Mouse (Mus musculus): ENCODE results near the gene Cel. TPM values are rescaled to one million over a fixed set of nuclear protein-coding genes. Genes with fewer than 3 reads are reported as not detected.

The Cel gene
- polyA plus RNA-seq, 1 experiment, result 0.10 TPM

DNA sequence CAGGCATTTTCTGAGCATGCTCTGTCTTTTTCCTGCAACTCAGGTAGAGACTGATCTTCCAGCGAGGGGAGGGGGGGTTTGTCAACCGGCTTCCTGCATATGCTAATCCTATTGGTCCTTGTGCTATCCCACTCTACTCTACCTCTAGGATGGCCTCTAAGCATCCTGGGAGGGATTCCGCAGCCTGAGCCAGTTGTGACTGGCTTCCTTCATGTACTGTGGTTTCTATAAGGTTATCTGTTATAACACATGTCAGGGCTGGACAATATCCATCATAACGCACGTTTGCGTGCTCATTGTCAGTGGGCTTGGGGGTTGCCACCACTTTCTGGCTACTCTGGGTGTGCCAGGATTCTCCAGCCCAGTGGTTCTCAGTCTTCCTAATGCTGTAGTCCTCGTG, 32.8 kb upstream of the Cel start:
- 75% methylated on average over 7 of the region's 7 CpGs for WGBS
- Histone ChIP-seq H3K4me3 (replicated peaks; ENCODE audit: insufficient read depth, low read depth, low read length) (no peak overlapping the region), H3K4me1 (ENCODE audit: control insufficient read depth, insufficient read depth, low read length) (no peaks in the 10 kb centered on the region), H3K27ac (ENCODE audit: insufficient read depth, low read length) (no peak overlapping the region), H3K27me3 (ENCODE audit: control insufficient read depth, insufficient read depth, low read length) (no peaks in the 10 kb centered on the region)
- DNase-seq, result no peak
- TF ChIP-seq POLR2A (IDR thresholded peaks at IDR 0.05; ENCODE audit: borderline replicate concordance, insufficient read depth, low read length), result no peak
- no peak for TF ChIP-seq CTCF (IDR thresholded peaks at IDR 0.05; ENCODE audit: borderline replicate concordance, insufficient read depth, low read depth, low read length)

DNA sequence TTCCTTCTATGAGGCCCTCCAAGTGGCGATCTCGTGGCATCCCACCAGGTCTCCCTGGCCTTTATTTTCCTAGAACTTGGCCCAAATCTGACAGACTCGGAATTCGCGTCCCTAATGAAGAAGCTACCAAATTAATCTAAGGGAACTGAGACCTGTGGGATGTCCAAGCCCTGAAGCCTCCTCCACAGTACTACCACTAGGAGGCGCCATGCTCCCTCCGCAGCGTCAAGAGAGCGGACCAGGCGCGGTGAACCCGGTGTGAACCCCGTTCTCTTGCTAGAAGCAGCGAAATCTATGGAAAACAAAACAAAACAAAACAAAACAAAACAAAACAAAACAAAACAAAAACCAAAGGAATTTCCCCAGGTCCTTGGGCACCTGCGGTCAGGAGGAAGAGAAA, 29.6 kb upstream of the Cel start:
- Histone ChIP-seq H3K27ac (ENCODE audit: insufficient read depth, low read length) (no peak overlapping the region), H3K4me3 (replicated peaks; ENCODE audit: insufficient read depth, low read depth, low read length) (no peak overlapping the region), H3K27me3 (ENCODE audit: control insufficient read depth, insufficient read depth, low read length) (no peaks in the 10 kb centered on the region), H3K4me1 (ENCODE audit: control insufficient read depth, insufficient read depth, low read length) (no peaks in the 10 kb centered on the region)
- peak; percentile 60 to 64 for DNase-seq
- WGBS, result 7% methylated on average over 15 of the region's 15 CpGs
- TF ChIP-seq CTCF (IDR thresholded peaks at IDR 0.05; ENCODE audit: borderline replicate concordance, insufficient read depth, low read depth, low read length), result peak; percentile 89
- no peak for TF ChIP-seq POLR2A (IDR thresholded peaks at IDR 0.05; ENCODE audit: borderline replicate concordance, insufficient read depth, low read length)

DNA sequence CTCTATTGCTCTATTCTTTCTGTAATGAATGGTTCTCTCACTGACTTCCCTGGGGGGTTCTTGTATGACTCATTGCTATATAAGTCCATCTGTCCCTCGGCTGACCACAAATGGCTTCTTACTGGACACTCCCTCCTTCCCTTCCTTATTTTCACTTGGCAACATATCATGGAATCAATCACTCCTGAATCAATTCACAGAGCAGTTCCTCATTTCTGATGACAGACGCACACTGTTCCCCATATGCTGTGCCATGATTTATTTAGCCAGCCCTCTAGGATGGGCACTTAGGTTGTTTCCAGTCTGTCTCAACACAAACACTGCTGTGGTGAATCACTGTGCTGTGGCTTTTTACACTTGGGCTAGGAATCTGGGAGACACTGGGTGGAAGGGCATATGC, 28.3 kb upstream of the Cel start:
- H3K4me3 ChIP-seq (replicated peaks; ENCODE audit: insufficient read depth, low read depth, low read length), result no peak overlapping the region
- H3K27me3 ChIP-seq (ENCODE audit: control insufficient read depth, insufficient read depth, low read length), result no peaks in the 10 kb centered on the region
- H3K27ac ChIP-seq (ENCODE audit: insufficient read depth, low read length), result no peak overlapping the region
- 21% methylated on average over 2 of the region's 2 CpGs for WGBS
- TF ChIP-seq CTCF (IDR thresholded peaks at IDR 0.05; ENCODE audit: borderline replicate concordance, insufficient read depth, low read depth, low read length) (no peak), POLR2A (IDR thresholded peaks at IDR 0.05; ENCODE audit: borderline replicate concordance, insufficient read depth, low read length) (no peak)
- no peak for DNase-seq
- H3K4me1 ChIP-seq (ENCODE audit: control insufficient read depth, insufficient read depth, low read length), result no peaks in the 10 kb centered on the region

DNA sequence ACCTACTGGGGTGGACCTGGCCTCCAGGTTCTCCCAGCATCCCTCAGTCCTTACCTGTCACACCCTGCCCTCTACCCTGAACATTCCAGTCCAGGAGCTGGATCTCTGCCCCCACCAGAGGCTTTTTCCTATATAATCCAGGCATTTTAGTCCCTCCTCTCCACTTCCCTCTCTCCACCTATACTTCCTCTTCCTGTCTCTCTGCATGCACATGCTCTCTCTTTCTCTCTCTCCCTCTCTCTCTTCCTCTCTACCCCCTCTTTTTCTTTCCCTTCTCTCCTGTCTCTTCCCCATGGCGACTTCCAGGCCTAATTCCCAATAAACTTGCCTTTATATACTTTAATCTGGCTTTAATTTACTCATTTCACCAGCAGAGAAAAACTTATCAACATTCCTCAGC, 25.4 kb upstream of the Cel start:
- Histone ChIP-seq H3K27ac (ENCODE audit: insufficient read depth, low read length) (no peak overlapping the region), H3K4me1 (ENCODE audit: control insufficient read depth, insufficient read depth, low read length) (no peaks in the 10 kb centered on the region; the same call in 1 of the 2 replicates), H3K27me3 (ENCODE audit: control insufficient read depth, insufficient read depth, low read length) (no peaks in the 10 kb centered on the region), H3K4me3 (replicated peaks; ENCODE audit: insufficient read depth, low read depth, low read length) (no peak overlapping the region)
- whole genome bisulfite sequencing, result 26% methylated on average over 1 of the region's 1 CpGs
- no peak for TF ChIP-seq POLR2A (IDR thresholded peaks at IDR 0.05; ENCODE audit: borderline replicate concordance, insufficient read depth, low read length)
- no peak for TF ChIP-seq CTCF (IDR thresholded peaks at IDR 0.05; ENCODE audit: borderline replicate concordance, insufficient read depth, low read depth, low read length)
- DNase-seq, result no peak

DNA sequence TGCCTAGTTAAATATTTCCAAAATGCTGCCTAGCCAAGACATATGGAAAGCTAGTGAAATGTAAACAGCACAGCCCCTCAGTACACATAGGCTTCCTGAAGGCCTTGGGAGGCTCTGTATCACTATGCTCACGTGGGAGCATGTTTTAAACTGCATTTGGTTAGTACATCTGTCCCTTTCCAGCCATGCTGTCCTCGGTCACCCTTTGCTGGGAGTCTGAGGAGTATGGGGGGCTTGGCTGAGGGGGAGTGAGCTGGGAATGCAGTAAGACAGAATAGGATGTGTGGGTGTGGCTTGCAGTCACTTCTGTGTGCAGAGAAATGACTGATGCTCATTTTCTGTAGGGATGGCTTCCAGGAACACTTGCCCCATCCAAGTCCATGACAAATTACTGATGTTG, 22.5 kb upstream of the Cel start:
- TF ChIP-seq CTCF (IDR thresholded peaks at IDR 0.05; ENCODE audit: borderline replicate concordance, insufficient read depth, low read depth, low read length), result no peak
- no peak for TF ChIP-seq POLR2A (IDR thresholded peaks at IDR 0.05; ENCODE audit: borderline replicate concordance, insufficient read depth, low read length)
- no peaks in the 10 kb centered on the region; the same call in 1 of the 2 replicates for H3K4me1 ChIP-seq (ENCODE audit: control insufficient read depth, insufficient read depth, low read length)
- H3K27me3 ChIP-seq (ENCODE audit: control insufficient read depth, insufficient read depth, low read length), result no peaks in the 10 kb centered on the region
- 48% methylated on average over 2 of the region's 2 CpGs for WGBS
- H3K4me3 ChIP-seq (replicated peaks; ENCODE audit: insufficient read depth, low read depth, low read length), result no peak overlapping the region
- H3K27ac ChIP-seq (ENCODE audit: insufficient read depth, low read length), result no peak overlapping the region
- no peak for DNase-seq

DNA sequence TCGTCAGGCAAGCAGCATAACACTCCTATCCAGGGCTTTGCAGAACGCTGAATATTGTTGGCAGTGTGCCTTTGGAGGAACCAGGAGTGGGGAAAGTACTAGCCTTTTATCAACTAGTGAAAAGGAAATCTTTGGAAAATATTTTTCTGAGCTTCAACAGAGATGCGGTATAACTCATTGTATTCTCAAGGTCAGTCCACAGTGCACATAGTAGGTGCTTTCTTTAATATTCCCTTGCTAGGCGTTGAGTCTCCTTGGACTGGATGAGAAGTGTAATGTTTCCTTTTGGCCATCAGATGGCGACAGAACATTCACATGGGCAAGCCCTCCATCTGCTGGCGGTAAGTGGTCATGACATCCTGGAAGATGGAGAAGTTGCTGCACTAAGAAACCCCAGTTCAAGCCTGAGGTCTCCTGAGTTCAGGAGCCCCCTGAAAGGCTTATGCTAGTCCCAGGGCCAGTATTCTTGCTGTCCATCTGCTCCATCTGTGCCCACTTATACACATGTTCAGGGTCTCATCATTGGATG, 21.9 kb upstream of the Cel start:
- H3K4me3 ChIP-seq (replicated peaks; ENCODE audit: insufficient read depth, low read depth, low read length), result no peak overlapping the region
- WGBS, result 5% methylated on average over 6 of the region's 6 CpGs
- no peaks in the 10 kb centered on the region for H3K27me3 ChIP-seq (ENCODE audit: control insufficient read depth, insufficient read depth, low read length)
- no peak overlapping the region for H3K27ac ChIP-seq (ENCODE audit: insufficient read depth, low read length)
- peak; percentile 76 to 80 for DNase-seq
- H3K4me1 ChIP-seq (ENCODE audit: control insufficient read depth, insufficient read depth, low read length), result no peaks in the 10 kb centered on the region; the same call in 1 of the 2 replicates
- TF ChIP-seq CTCF (IDR thresholded peaks at IDR 0.05; ENCODE audit: borderline replicate concordance, insufficient read depth, low read depth, low read length), result peak; percentile 100
- no peak for TF ChIP-seq POLR2A (IDR thresholded peaks at IDR 0.05; ENCODE audit: borderline replicate concordance, insufficient read depth, low read length)

DNA sequence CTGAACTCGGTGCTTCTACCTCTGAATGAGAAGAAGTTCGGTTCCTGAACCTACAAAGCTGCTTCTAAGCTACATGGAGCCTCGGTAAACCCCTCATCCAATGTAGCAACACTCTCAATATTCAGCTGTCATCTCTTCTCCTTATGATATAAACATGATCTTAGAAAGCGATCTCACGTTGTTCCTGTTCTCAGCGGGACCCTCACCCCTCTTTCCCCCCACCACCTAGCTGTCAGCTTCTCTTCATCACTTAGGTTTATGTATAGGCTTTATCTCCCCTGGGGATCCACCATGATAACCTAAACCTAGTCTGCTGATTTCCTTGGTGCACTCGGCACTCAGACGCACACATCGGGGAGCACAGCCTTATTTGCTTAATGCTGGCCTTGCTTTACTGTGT, 20.4 kb upstream of the Cel start, which contains the start of gene Gtf3c5:
TSS of gene Gtf3c5 (minus strand) at position 101 of the 400 bp plus-strand sequence.
- Histone ChIP-seq H3K27ac (ENCODE audit: insufficient read depth, low read length) (peak within 1 kb of the TSS; percentile 46), H3K4me1 (ENCODE audit: control insufficient read depth, insufficient read depth, low read length) (no peaks in the 10 kb centered on the region; the same call in 1 of the 2 replicates), H3K27me3 (ENCODE audit: control insufficient read depth, insufficient read depth, low read length) (no peaks in the 10 kb centered on the region), H3K4me3 (replicated peaks; ENCODE audit: insufficient read depth, low read depth, low read length) (peak within 1 kb of the TSS; percentile 81)
- DNase-seq, result no peak
- 77% methylated on average over 9 of the region's 9 CpGs for WGBS
- no peak for TF ChIP-seq CTCF (IDR thresholded peaks at IDR 0.05; ENCODE audit: borderline replicate concordance, insufficient read depth, low read depth, low read length)
- no peak for TF ChIP-seq POLR2A (IDR thresholded peaks at IDR 0.05; ENCODE audit: borderline replicate concordance, insufficient read depth, low read length)

DNA sequence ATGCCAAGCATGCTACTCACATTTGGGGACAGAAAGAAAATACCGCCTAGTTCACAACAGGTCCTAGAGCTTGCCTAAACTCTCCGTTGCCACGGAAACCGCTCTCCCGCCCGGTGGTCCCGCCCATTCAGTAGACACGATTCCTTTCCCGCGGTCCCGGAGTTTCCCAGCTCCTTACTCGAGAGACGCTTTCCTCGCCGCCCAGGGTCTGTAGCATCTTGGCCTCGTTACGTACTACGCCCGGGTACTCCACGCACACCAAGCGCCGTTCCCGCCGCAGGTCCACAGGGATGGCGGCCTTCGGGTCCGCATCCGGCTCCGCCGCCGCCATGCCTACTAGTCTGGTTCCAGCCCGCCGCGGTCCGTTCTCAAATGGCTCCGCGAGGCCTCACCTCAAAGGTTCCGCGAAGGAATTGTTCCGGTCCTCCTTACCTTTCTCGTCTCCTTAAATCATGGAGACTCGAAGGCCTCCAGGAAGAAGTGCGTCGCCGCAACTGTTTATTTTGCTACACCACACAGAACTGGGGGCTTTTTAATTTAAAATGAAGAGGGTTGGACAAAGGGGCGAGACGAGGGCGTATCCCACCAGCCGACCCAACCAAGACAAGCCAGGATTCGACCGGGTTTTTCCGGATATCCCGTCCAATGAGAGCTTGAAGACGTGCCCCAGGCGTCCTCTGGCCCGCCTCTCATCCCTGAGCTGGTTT, 19.6 kb upstream of the Cel start:
- Histone ChIP-seq H3K27ac (ENCODE audit: insufficient read depth, low read length) (peak overlapping the region; percentile 46), H3K4me1 (ENCODE audit: control insufficient read depth, insufficient read depth, low read length) (no peaks in the 10 kb centered on the region; the same call in 1 of the 2 replicates), H3K4me3 (replicated peaks; ENCODE audit: insufficient read depth, low read depth, low read length) (peak overlapping the region; percentile 81), H3K27me3 (ENCODE audit: control insufficient read depth, insufficient read depth, low read length) (no peaks in the 10 kb centered on the region)
- no peak; the same call in 1 of the 2 replicates for TF ChIP-seq POLR2A (IDR thresholded peaks at IDR 0.05; ENCODE audit: borderline replicate concordance, insufficient read depth, low read length)
- under 1% methylated on average over 56 of the region's 56 CpGs for WGBS
- peak; percentile 90 to 95 for DNase-seq
